Mouse (Mus musculus) ES-Bruce4 (cell line): ENCODE results near the gene Gal3st2.
"Not testable (repeated sequence)": the region's sequence is repeated elsewhere in the genome, so short reads cannot be mapped to it uniquely, and the experiment has no call there.

Experiments
- CTCF ChIP-seq: IDR thresholded peaks from one replicate; pipeline ENCODE4 v1.8.1; 2011; ENCODE audit warnings: low read depth, low read length
- EP300 ChIP-seq: IDR thresholded peaks from 2 replicates; pipeline ENCODE4 v1.6.1; 2011; ENCODE audit warnings: low read depth, low read length; ENCODE audit not compliant: insufficient read depth
- POLR2A ChIP-seq: IDR thresholded peaks from one replicate; pipeline ENCODE4 v1.8.1; 2011; ENCODE audit warnings: low read length; ENCODE audit not compliant: insufficient read depth

- not testable (repeated sequence) for TF ChIP-seq POLR2A, CTCF, EP300
These were observed 13.3 kb downstream of the Gal3st2 start for GRCm38 (mm10) chr1:93874405-93874804.
